Comparison of ENCODE assay signal across 8 mouse cellular contexts in genomic region chrX:38180656-38181607, GRCm38 (mm10). TPM values are rescaled to one million over a fixed set of nuclear protein-coding genes. Genes with fewer than 3 reads are reported as not detected.
A peak's percentile ranks its signal among the peaks of the same experiment; 100 is the strongest.
DNase-seq lines count a peak whose midpoint lies in the region; ATAC-seq and TF ChIP-seq lines count a peak whose summit lies in the region.

No protein-coding gene starts in this region.

- ATAC-seq in kidney, embryonic 15.5 days (replicated peaks; ENCODE audit: low FRiP score): peak; percentile 76
- peak; percentile 71; the same call in 1 of the 2 replicates for ATAC-seq in kidney, postnatal 0 days (replicated peaks; ENCODE audit: low FRiP score, low read depth)
- peak; percentile 80 for ATAC-seq in midbrain, embryonic 11.5 days (ENCODE audit: low FRiP score)
- ATAC-seq in erythroid progenitor cell, adult 5-6 weeks (replicated peaks; ENCODE audit: low FRiP score, poor library complexity, severe bottlenecking): no peak

- H3K9me3 ChIP-seq in kidney, embryonic 15.5 days (replicated peaks): peaks cover 3% of the 10 kb centered on the region; the same call in 1 of the 2 replicates
- H3K9me3 ChIP-seq in kidney, postnatal 0 days (replicated peaks; ENCODE audit: low read length): no peaks in the 10 kb centered on the region
- no peaks in the 10 kb centered on the region for H3K9me3 ChIP-seq in midbrain, embryonic 11.5 days (ENCODE audit: control insufficient read depth, low read length)

- TF ChIP-seq EP300 in heart, adult 2 months (IDR thresholded peaks at IDR 0.05; ENCODE audit: insufficient read depth, low read depth, low read length): no peak

- no peaks in the 10 kb centered on the region for H3K27me3 ChIP-seq in kidney, embryonic 15.5 days
- H3K27me3 ChIP-seq in heart, adult 2 months (ENCODE audit: control insufficient read depth, insufficient read depth, low read length): no peaks in the 10 kb centered on the region
- no peaks in the 10 kb centered on the region for H3K27me3 ChIP-seq in kidney, postnatal 0 days (ENCODE audit: insufficient read depth, low read length)
- no peaks in the 10 kb centered on the region for H3K27me3 ChIP-seq in midbrain, embryonic 11.5 days (ENCODE audit: control insufficient read depth, insufficient read depth, low read length)

- no peaks in the 10 kb centered on the region for H3K36me3 ChIP-seq in kidney, embryonic 15.5 days
- no peaks in the 10 kb centered on the region for H3K36me3 ChIP-seq in heart, adult 2 months (ENCODE audit: control insufficient read depth, insufficient read depth, low read length)
- no peaks in the 10 kb centered on the region for H3K36me3 ChIP-seq in kidney, postnatal 0 days (ENCODE audit: insufficient read depth, low read length)
- H3K36me3 ChIP-seq in midbrain, embryonic 11.5 days (ENCODE audit: control insufficient read depth, insufficient read depth, low read length): no peaks in the 10 kb centered on the region

- 19% methylated on average over 37 of the region's 38 CpGs for WGBS in kidney, embryonic 15.5 days
- 21% methylated on average over 37 of the region's 38 CpGs for WGBS in heart, adult 2 months
- WGBS in kidney, postnatal 0 days: 32% methylated on average over 38 of the region's 38 CpGs
- WGBS in midbrain, embryonic 11.5 days: 24% methylated on average over 37 of the region's 38 CpGs

- intact Hi-C loops in heart, adult 2 months (cut with DNase I): no loop called here

- H3K79me2 ChIP-seq in heart, adult 2 months (replicated peaks; ENCODE audit: control insufficient read depth, insufficient read depth, low read length): no peaks in the 10 kb centered on the region

- no peak for DNase-seq in kidney, adult 8-10 months
- peak; percentile 7 for DNase-seq in cerebellum, adult 8-10 months
- DNase-seq in heart, adult 2 months: peak; percentile 20 to 36
- DNase-seq in kidney, postnatal 0 days (ENCODE audit: low spot score): peak; percentile 15
- DNase-seq in midbrain, embryonic 11.5 days (ENCODE audit: low spot score, missing footprints): peak; percentile 89
- peak; percentile 12 for DNase-seq in testis, postnatal 14 days (ENCODE audit: low spot score)

- H3K9ac ChIP-seq in kidney, embryonic 15.5 days: peak overlapping the region; percentile 29; the same call in 1 of the 2 replicates
- H3K9ac ChIP-seq in heart, adult 2 months (ENCODE audit: low read depth, low read length): peak overlapping the region; percentile 84
- 0 out of 2 replicates have a peak overlapping the region, but pooled peaks have one; percentile 23 for H3K9ac ChIP-seq in kidney, postnatal 0 days (ENCODE audit: low read depth, low read length)
- H3K9ac ChIP-seq in midbrain, embryonic 11.5 days (ENCODE audit: low read length): peak overlapping the region; percentile 44; the same call in 1 of the 2 replicates

- H3K4me3 ChIP-seq in kidney, embryonic 15.5 days (replicated peaks): peak overlapping the region; percentile 48
- H3K4me3 ChIP-seq in heart, adult 2 months: peak overlapping the region; percentile 48
- peak overlapping the region; percentile 36 for H3K4me3 ChIP-seq in kidney, postnatal 0 days (replicated peaks; ENCODE audit: low read depth, low read length)
- peak overlapping the region; percentile 32 for H3K4me3 ChIP-seq in midbrain, embryonic 11.5 days (ENCODE audit: low read depth, low read length)

- no peaks in the 10 kb centered on the region for H3K4me1 ChIP-seq in kidney, embryonic 15.5 days
- H3K4me1 ChIP-seq in heart, adult 2 months (ENCODE audit: control insufficient read depth, insufficient read depth, low read length): no peaks in the 10 kb centered on the region
- no peaks in the 10 kb centered on the region for H3K4me1 ChIP-seq in kidney, postnatal 0 days (replicated peaks; ENCODE audit: insufficient read depth, low read length)
- H3K4me1 ChIP-seq in midbrain, embryonic 11.5 days (ENCODE audit: control insufficient read depth, insufficient read depth, low read length): no peaks in the 10 kb centered on the region

- TF ChIP-seq POLR2A in heart, adult 2 months (IDR thresholded peaks at IDR 0.05; ENCODE audit: insufficient read depth, low read depth, low read length): no peak

- H3K27ac ChIP-seq in kidney, embryonic 15.5 days: 0 out of 2 replicates have a peak overlapping the region, but pooled peaks have one; percentile 9
- no peak overlapping the region for H3K27ac ChIP-seq in heart, adult 2 months
- H3K27ac ChIP-seq in kidney, postnatal 0 days: no peak overlapping the region
- H3K27ac ChIP-seq in midbrain, embryonic 11.5 days (ENCODE audit: low read depth, low read length): no peak overlapping the region

- peak overlapping the region; percentile 78 for H3K4me2 ChIP-seq in kidney, embryonic 15.5 days
- peak overlapping the region; percentile 69 for H3K4me2 ChIP-seq in kidney, postnatal 0 days (ENCODE audit: low read length)
- peak overlapping the region; percentile 56 for H3K4me2 ChIP-seq in midbrain, embryonic 11.5 days

- no peak for TF ChIP-seq CTCF in heart, adult 2 months (IDR thresholded peaks at IDR 0.05)
- TF ChIP-seq CTCF in kidney, postnatal 0 days (IDR thresholded peaks at IDR 0.05; ENCODE audit: low read depth): no peak

RNA-seq across cellular contexts. Expression of gene Zbtb33, which starts 8.7 kb away (rescaled TPM):
- polyA plus RNA-seq in kidney, embryonic 15.5 days (2015; fragmentation: Nextera tagmentation; extraction: Ambion mirVana): 4.0 and 4.7 TPM in 2 replicates
- total RNA-seq in heart, adult 2 months (2021): 1 to 10 TPM; 9.5 to 9.9 TPM
- polyA plus RNA-seq in heart, adult 2 months (2012; rRNA removed): 2.6 and 5.0 TPM in 2 replicates
- 3.5 and 3.6 TPM in 2 replicates for polyA plus RNA-seq in kidney, postnatal 0 days (2015; fragmentation: Nextera tagmentation; extraction: Ambion mirVana)
- 9.2 and 10.7 TPM in 2 replicates for polyA plus RNA-seq in midbrain, embryonic 11.5 days (2014; fragmentation: Nextera tagmentation; extraction: Ambion mirVana)
- 10.1 and 15.1 TPM in 2 replicates for total RNA-seq in erythroid progenitor cell, adult 5-6 weeks (2015; ENCODE audit: low replicate concordance)
- 3.2 and 10.7 TPM in 2 replicates for total RNA-seq in erythroid progenitor cell, adult 5-6 weeks (2017; ENCODE audit: low replicate concordance)

RNA-seq across cellular contexts. Expression of gene Rhox13, which starts 59.9 kb away (rescaled TPM):
- not detected in 2 replicates for polyA plus RNA-seq in kidney, embryonic 15.5 days (2015; fragmentation: Nextera tagmentation; extraction: Ambion mirVana)
- total RNA-seq in heart, adult 2 months (2021): not detected
- not detected in 2 replicates for polyA plus RNA-seq in heart, adult 2 months (2012; rRNA removed)
- polyA plus RNA-seq in kidney, postnatal 0 days (2015; fragmentation: Nextera tagmentation; extraction: Ambion mirVana): not detected in 2 replicates
- polyA plus RNA-seq in midbrain, embryonic 11.5 days (2014; fragmentation: Nextera tagmentation; extraction: Ambion mirVana): not detected in 2 replicates
- not detected in 2 replicates for total RNA-seq in erythroid progenitor cell, adult 5-6 weeks (2015; ENCODE audit: low replicate concordance)
- not detected in 2 replicates for total RNA-seq in erythroid progenitor cell, adult 5-6 weeks (2017; ENCODE audit: low replicate concordance)

Comparison
In these comparisons a context has a peak if more than half of its experiments do, and no peak if none do; other contexts are left out.
1. DNase-seq: peak in cerebellum, adult 8-10 months (single experiment), heart, adult 2 months (2 of 2), kidney, postnatal 0 days (single experiment), midbrain, embryonic 11.5 days (single experiment) and testis, postnatal 14 days (single experiment); none in kidney, adult 8-10 months (0 of 2).
2. H3K9ac ChIP-seq: peak in every context shown above with its lines; median percentile 84 in heart, adult 2 months; 44 in midbrain, embryonic 11.5 days; 29 in kidney, embryonic 15.5 days; 23 in kidney, postnatal 0 days.
3. Peak in every context shown above with its lines, with median percentiles within 50 percentile points of each other: H3K4me2 ChIP-seq and H3K4me3 ChIP-seq.